Mouse (Mus musculus): Measurements from ENCODE around the gene Mettl22.

Gene Mettl22

DNA sequence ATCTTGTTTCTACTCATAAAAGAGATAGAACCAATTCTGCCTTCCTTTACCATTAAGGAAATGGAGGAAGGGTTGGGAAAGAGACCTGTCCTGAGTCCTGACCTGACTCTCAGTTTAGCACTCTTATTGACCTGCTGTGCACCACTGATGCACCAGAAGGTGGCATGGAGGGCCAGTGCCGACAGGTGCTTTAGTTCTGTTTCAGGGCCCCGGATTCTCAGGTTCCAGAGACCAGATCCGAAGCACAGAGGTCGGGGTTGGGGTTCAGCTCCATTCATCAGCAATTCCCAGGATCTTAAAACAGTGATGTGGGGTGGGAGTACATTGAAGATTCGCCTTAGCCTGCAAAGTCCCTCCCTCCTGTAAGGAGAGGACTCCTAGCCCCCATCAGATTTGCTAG lies 42.2 kb downstream of the Mettl22 start:
- DNase-seq (ENCODE audit: low spot score): no peak

DNA sequence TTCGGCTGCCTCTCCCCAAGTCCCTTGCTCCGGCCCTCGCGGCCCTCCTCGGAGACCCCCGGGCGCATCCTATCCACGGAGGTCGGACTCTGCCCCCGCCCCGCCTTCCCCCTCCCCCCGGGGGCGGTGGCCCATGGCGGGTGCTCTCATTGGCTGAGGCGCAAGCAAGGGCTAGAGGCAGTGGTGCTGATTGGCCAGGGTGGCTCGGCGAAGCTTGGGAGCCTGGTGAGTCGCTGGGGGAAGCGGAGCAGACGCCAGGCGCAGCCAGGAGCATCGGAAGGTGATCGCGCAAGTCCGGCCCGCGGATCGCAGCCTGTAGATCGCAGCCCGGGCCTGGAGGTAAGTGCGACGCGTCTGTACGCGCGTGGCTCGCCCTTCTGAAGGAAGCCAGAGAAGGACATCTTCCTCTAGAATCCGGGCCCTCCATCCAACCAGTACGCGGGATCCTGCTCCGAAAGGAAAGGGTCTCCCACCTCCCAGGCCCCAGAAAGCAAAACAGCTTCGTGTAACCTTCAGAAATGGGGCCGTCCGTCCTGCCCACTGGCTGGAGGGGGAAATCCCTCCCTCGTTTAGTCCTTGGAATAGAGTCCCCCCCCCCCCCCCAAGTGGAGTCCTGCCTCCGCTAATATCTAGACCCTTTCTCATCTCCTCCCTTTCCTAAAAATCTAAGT lies 42.8 kb downstream of the Mettl22 start, which contains the start of gene Abat:
Abat (plus strand) TSS at position 194 of the 671 bp plus-strand sequence.
- DNase-seq (ENCODE audit: low spot score): peak; percentile 86

DNA sequence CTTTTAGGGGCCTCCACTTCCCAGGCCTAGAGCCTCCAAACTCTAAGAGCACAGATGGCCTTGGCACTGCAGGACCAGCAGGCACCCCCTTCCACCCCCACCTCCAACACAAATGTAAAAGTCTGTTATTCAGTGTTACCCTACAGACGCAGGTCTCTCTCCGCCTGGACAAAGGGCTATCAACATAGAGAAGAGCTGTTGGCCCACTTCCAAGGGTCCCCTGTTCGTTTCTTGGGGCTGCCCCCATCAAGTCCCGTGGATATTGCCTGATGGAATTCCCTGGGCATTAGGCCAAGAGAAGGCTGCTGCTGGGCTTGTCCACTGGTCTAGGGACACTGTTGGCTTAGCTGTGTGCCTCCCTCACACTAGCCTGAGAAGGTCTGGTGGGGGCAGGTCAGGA lies 43.6 kb downstream of the Mettl22 start:
- DNase-seq (ENCODE audit: low spot score): no peak

DNA sequence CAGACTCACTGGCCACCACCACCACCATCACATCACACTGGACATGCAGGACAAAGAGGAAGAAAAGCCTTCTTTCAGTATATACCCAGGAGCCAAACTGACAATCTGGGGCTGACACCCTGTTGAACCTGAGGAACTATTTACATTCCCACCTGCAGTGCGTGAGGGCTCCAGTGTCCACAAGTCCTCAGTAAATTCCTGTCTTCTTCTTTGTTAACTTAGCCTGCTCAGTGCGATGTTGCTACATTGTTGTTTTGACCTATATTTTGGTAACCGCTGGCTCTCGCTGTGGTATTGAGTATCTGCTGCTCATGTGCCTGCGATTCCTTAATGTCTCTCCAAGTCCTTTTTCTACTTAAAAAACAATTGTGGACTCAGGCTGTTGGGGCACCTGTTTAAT lies 49.9 kb downstream of the Mettl22 start:
- DNase-seq (ENCODE audit: low spot score): no peak

DNA sequence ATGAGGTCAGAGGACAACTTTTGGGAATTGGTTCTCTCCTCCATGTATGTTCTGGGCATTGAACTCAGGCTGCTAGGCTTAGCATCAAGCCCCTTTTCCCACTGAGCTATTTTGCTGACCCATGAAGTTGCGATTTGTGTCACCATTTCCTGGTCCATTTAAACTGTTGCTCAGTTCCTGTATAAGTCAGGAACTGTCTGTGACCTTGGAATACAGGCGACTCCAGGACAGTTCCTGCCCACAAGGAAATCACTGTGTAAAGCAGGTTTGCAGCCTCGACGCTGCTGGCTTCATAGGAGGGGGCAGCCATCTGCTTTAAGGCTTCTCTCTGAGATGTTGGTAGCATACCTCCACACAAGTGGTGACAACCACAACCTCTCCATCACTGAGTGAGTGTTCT lies 50.7 kb downstream of the Mettl22 start:
- DNase-seq (ENCODE audit: low spot score): no peak

DNA sequence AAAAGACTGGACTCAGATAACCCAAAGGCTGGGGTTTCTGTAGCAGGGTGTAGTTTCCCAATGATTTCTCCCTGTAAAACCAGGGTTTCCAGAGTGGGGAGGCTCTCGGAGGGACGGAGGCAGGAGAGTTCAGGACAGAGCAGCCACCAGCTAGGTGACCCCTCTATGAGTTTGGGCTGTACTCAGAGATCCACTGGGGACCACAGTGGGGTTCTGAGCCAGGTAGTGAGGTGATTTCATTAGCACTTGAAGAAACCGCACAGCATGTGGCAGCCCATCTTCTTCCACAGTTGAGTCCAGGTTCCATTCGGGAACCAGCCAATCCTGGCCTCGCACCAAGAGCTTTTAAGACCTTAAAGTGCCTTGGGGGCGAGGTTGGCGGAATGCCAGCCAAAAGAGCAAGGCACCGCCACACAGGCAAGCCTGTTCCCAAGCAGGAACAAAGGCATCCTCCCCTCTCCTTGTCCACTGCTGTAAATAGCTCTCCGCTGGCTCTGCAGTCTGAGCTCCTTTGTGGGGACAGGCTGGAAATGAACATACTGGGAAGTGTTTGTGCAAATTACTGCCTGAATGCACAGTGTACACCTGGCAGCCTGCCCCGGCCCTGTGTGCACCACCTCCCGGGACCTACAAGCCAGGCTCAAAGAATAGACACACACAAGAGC lies 53.0 kb downstream of the Mettl22 start:
- no peak for DNase-seq (ENCODE audit: low spot score)

DNA sequence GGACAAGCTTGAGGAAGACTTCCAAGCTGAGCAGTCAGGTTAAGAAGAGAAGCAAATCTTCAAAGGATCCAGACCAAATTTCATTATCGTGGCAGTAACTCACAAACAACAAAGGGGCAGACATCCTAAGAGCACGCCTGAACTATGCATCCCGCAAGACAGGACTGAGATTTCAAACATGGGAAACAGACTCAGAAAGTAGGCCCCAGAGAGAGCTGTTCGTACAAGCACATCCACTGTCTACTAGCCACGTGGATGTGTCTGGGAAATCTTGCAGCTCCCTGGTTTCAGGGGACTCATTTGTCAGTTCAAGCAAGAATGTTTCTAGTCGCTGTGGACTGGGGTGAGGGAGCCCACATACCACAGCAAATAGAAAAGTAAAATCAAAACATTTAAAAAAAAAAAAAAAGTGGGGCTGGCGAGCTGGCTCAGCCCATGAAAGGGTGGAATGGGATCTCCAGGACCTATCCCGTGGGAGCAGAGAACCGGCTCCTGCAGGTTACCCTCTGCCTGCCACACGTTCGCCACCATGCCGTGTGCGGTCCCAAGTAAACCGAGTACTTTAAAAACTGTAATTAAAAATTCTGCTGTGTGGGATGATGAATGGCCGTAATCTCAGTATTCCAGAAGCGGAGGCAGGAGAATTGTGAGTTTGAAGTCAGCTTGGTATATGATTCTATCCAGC lies 53.7 kb downstream of the Mettl22 start:
- DNase-seq (ENCODE audit: low spot score): no peak

DNA sequence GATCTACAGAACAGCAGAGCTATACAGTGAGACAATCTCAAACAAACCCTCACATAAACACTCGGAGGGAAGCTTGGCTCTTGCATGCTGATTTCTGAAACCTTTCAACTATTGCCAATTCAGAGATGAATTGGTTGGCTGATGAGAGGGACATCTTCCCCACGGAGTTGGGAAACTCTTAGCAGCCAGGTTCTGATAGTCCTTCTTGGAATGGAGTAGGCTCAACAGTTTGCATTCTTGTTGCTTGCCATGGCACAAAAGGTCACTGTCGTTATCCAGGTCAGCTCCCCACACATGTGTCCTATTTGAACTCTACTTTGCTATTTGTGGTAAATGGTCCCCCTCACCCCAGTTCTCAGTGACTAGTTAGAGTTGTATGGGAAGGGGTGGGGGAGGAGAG lies 54.7 kb downstream of the Mettl22 start:
- DNase-seq (ENCODE audit: low spot score): no peak

DNA sequence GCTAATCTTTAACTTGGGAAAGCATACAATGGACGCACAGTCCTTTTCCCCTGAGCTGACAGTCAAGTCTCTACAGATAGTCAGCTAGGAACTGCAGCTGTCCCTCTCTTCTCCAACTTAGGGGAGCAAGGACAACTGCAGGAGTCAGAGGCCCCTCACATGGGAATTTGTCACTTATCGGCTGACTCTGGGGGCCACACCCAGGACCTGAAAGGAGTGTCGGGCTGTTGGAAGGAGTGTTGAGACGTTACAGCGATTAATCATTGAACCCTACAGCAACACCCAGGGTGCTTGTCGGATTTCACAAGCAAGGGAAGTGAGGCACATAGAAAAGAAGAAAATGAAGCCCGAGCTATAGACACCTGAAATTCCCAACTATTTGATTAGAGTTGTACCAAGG lies 55.3 kb downstream of the Mettl22 start:
- no peak for DNase-seq (ENCODE audit: low spot score)

DNA sequence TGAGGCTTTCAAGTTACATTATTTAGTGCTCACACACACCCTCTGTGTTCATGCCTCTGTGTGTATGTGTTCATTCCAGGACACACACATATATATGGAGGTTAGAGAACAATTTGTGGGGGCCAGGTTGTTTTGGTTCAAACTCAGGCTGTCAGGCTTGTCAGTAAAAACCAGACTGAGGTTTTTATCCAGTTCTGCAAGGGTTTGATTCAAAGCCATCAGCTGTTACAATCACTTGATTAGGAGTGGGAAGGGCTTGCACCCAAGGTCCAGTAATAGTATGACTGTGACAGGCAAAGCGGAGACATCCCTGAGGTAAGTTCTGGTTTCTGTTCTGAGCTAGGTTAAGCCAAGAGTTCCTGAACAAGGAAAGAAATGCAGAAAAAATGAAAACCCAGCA lies 58.8 kb downstream of the Mettl22 start:
- DNase-seq (ENCODE audit: low spot score): no peak

DNA sequence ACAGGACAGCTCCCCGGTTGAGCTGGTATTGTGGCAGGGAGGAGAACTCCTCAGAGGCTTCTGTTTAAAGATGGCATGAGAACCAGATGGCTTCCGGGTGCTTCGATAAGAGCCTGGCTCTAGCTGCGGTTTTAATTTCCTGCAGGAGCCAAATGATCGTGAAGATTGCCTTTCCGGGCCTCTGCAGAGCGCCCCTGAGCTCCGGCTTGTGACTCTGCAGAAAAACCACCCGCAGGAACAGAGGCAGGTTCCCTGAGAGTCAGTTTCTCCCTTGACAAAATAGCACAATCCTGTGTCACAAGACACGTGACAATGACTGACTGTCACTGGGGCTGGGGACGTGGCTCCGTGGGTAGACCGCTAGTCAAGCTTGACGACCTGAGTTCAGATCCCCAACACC lies 59.4 kb downstream of the Mettl22 start:
- DNase-seq (ENCODE audit: low spot score): no peak

DNA sequence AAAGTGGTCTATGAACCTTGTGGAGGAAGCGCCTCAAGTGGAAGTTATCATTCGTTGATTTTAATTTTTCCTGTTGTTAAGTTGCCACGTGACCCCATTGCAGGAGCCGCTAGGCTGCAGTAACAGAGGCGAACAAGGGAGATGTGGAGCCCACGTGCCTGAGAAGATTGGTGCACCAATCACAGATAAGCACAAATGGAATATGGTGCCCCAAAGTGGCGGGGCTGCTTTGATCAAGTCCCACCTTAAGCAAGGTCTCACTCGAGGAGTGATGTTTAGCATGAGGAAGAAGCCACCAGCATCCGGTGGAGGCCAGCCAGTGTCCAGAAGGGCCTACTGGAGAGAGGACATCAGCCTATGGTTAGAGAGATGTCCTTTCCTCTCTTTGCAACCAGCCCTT lies 61.9 kb downstream of the Mettl22 start:
- no peak for DNase-seq (ENCODE audit: low spot score)

DNA sequence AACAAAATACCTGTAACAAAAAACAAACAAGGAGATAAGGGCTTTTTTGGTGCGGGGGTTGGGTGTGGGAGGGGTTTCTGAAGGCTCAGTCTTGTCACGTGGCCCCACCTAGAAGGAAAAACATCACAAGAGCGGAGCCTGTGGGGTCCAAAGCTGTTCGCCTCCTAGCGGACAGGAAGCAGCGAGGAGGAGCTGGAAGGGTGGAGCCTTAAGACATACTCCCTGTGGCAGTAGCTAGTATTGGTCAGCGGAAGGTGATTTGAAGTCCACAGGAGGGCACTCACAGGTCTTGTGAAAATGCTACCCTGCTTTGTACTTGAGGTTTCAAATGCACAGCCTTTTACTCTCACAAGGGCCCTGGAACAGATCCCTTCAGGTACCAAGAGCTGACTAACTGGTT lies 62.3 kb downstream of the Mettl22 start:
- no peak for DNase-seq (ENCODE audit: low spot score)

DNA sequence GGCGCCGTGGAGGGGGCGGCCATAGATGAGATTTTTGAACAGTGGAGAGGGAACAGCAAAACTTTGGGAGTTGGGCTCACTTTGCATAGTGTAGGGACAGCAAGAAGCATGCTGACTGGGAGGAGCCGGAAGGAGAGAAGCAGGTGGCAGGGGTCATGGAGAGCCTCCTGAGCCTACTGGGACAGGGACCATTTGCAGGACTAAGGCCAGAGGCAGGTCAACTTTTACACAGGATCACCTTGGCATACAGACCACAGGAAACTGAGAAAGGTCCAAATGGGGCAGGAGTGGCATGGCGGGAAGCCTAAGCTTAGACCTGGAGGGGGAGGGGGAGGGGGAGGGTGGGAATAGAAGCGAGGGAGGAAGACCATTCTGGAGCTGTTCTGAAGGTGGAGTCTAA lies 62.9 kb downstream of the Mettl22 start:
- DNase-seq (ENCODE audit: low spot score): no peak

DNA sequence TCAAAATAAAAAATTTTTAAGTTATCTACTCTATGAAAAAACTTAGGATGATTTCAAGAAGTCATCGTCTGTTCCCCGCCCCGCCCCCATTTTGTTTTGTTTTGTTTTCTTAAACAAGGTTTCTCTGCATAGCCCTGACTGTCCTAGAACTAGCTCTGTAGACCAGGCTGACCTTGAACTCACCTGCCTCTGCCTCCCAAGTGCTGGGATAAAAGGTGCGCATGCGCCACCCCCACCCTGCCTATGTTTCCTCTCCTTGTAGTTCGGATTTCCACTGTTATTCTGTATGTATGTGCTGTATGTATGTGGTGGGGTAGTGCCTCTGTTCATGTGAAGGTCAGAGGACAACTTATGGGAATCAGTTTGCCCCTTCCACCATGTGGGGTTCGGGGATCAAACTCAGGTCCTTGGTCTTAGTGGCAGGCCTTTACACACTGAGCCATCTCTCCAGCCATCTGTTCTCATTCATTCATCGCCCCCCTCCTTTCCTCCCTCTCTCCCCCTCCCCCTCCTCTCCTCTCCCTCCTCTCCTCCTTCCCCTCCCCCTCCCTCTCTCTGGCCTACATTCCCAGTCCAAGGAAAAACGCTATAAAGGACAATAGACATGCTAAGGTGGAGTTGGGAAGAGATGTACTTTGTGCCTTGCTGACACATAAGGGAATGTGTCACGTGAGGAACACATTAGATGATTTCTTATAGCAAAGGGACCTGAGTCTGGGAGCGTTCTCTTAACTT lies 64.0 kb downstream of the Mettl22 start:
- no peak for DNase-seq (ENCODE audit: low spot score)

DNA sequence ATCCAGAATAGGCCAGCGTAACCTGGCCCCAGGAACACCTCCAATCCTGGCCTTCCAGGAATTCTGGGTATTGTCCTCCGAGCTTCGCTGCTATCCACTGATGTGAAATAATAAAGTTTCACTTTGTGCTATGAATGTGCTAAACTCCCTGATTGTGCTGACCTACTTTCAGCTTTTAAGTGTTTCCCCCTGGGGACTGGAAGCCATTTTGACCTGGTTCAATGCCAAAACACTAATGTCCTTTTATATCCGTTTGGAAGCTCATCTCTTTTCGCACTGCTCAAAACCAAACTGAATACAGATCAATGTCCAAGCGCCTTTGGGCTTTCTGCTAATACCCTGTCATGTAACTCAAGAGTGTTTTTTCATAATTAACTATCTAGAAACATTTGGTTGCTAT lies 64.8 kb downstream of the Mettl22 start:
- no peak for DNase-seq (ENCODE audit: low spot score)

DNA sequence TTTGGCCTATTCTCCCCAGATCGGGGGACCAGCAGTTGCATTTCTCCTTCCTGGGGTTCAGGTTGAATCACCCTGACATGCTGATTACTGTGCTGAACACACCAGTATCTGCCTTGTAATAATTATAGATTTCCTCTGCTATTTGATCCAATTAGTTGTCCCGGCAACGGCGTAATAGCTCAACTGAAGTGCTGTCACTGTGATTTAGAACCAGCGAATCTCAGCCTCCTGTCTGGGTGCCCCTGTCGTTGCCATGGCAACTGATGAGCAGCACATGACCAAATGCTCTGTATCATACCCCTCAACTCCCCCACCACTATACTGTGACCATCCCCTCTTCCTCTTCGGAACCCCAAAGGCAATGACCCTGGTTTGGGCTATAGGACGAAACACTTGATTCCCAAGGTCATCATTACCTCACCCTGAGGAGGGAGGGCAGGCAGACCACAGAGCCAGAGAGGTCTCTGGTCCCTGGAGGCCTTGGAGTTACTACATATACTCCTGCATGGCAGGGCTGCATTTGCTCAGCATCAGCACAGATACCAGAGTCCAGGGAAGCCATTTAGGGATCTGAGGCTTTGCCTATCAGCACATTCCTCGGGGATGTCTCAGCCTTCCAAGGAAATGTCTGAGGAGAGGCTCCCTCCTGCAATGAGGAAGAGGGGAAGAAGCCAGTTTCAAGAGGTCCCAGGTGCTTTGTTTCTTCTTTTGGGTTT lies 68.7 kb downstream of the Mettl22 start:
- DNase-seq (ENCODE audit: low spot score): peak; percentile 63

Measured in layer of hippocampus, adult 9-10 months (tissue).